Mouse (Mus musculus) midbrain, postnatal 0 days (tissue): ENCODE results near the gene Tent5c. TPM values are rescaled to one million over a fixed set of nuclear protein-coding genes. Genes with fewer than 3 reads are reported as not detected.

Experiments used
- ATAC-seq: fragments of 200-750 bp; cut with Nextera tagmentation; 2 replicates; pipeline ENCODE4 v1.8.0; 2017; ENCODE audit warnings: moderate number of reproducible peaks, mild to moderate bottlenecking, moderate TSS enrichment, moderate library complexity; ENCODE audit not compliant: low FRiP score
- DNase-seq: peaks from one replicate; pipeline ENCODE4 v3.0.0-alpha.2; 2015; ENCODE audit warnings: low spot score
- H3K27ac ChIP-seq: fragments of 300-500 bp; sonication (generic); 2 replicates; pipeline ENCODE4 v1.5.1; 2014; ENCODE audit warnings: low read depth, mild to moderate bottlenecking, low read length, mixed read lengths
- H3K27me3 ChIP-seq: fragments of 300-500 bp; sonication (generic); 2 replicates; pipeline ENCODE4 v1.6.1; 2014; ENCODE audit warnings: low read length, control low read depth, mixed read lengths; ENCODE audit not compliant: insufficient read depth
- H3K36me3 ChIP-seq: fragments of 300-500 bp; sonication (generic); 2 replicates; pipeline ENCODE4 v1.6.1; 2014; ENCODE audit warnings: low read length, control low read depth, mixed read lengths; ENCODE audit not compliant: insufficient read depth
- H3K4me1 ChIP-seq: fragments of 300-500 bp; sonication (generic); 2 replicates; pipeline ENCODE4 v1.6.1; 2014; ENCODE audit warnings: mild to moderate bottlenecking, control low read depth, antibody characterized with exemption, low read length, mixed read lengths; ENCODE audit not compliant: insufficient read depth
- H3K4me2 ChIP-seq: fragments of 300-500 bp; sonication (generic); 2 replicates; pipeline ENCODE4 v1.6.1; 2014; ENCODE audit warnings: low read depth, mild to moderate bottlenecking, low read length, mixed read lengths; ENCODE audit not compliant: poor library complexity, severe bottlenecking
- H3K4me3 ChIP-seq: fragments of 300-500 bp; sonication (generic); 2 replicates; pipeline ENCODE4 v1.5.1; 2014; ENCODE audit warnings: low read depth, mild to moderate bottlenecking, low read length, moderate library complexity
- H3K9ac ChIP-seq: fragments of 300-500 bp; sonication (generic); replicated peaks from 2 replicates; pipeline ENCODE4 v1.6.1; 2014; ENCODE audit warnings: mild to moderate bottlenecking, low read length, moderate library complexity, mixed read lengths; ENCODE audit not compliant: poor library complexity, severe bottlenecking
- H3K9me3 ChIP-seq: fragments of 300-500 bp; sonication (generic); 2 replicates; pipeline ENCODE4 v1.6.1; 2016; ENCODE audit warnings: low read length, control low read depth
- CTCF ChIP-seq: IDR thresholded peaks from 2 replicates; pipeline ENCODE4 v1.5.1; 2016; ENCODE audit warnings: antibody characterized with exemption, mild to moderate bottlenecking
- WGBS: fragments of 180-500 bp; shearing (Covaris S2); extraction: QIAGEN DNeasy Blood & Tissue Kit; methylation state at CpG from one replicate; pipeline ENCODE4 v1.1.7; 2014; 5-methylcytosine and 5-hydroxymethylcytosine counted together
- polyA plus RNA-seq: library from polyadenylated mRNA; unstranded; fragments of >200 nt; fragmentation: Nextera tagmentation; extraction: Ambion mirVana; gene quantifications from 2 replicates; pipeline ENCODE4 v1.2.1, GENCODE M21; 2015
- total RNA-seq: library from RNA; depleted of rRNA; stranded (reverse); fragments of >200 nt; gene quantifications from 2 replicates; pipeline ENCODE4 v1.2.3, GENCODE M21; 2014

The Tent5c gene
- total and polyA plus RNA-seq, 2 experiments from 2014 or later: 0.69 to 1.9 TPM

- WGBS: 87% methylated on average over 4 of the region's 4 CpGs
- H3K4me2 ChIP-seq: no peak overlapping the region
- DNase-seq (no peak), ATAC-seq (no peak)
- no peaks in the 10 kb centered on the region for H3K9me3 ChIP-seq
- H3K27me3 ChIP-seq: no peaks in the 10 kb centered on the region
- TF ChIP-seq CTCF: no peak
- H3K4me1 ChIP-seq: no peaks in the 10 kb centered on the region
- H3K27ac ChIP-seq: no peak overlapping the region
- H3K9ac ChIP-seq: no peak overlapping the region
- H3K4me3 ChIP-seq: no peak overlapping the region
- H3K36me3 ChIP-seq: no peaks in the 10 kb centered on the region
Measured at GRCm38 (mm10) chr3:100507174-100507573, 18.1 kb upstream of the Tent5c start.

GRCm38 (mm10) chr3:100506715-100507114, 17.6 kb upstream of the Tent5c start:
- WGBS: 81% methylated on average over 2 of the region's 2 CpGs
- no peak overlapping the region for H3K27ac ChIP-seq

GRCm38 (mm10) chr3:100503882-100504281, 14.8 kb upstream of the Tent5c start:
- H3K27ac ChIP-seq: no peak overlapping the region
- H3K27me3 ChIP-seq: no peaks in the 10 kb centered on the region
- WGBS: 76% methylated on average over 6 of the region's 6 CpGs
- TF ChIP-seq CTCF: no peak
- DNase-seq: no peak
- no peak overlapping the region for H3K9ac ChIP-seq
- no peak overlapping the region for H3K4me3 ChIP-seq
- no peaks in the 10 kb centered on the region for H3K9me3 ChIP-seq
- no peak for ATAC-seq
- H3K4me2 ChIP-seq: no peak overlapping the region
- H3K4me1 ChIP-seq: no peaks in the 10 kb centered on the region
- H3K36me3 ChIP-seq: no peaks in the 10 kb centered on the region

More at GRCm38 (mm10) chr3:100506715-100507114, 17.6 kb upstream of the Tent5c start:
- Histone ChIP-seq H3K9me3 (no peaks in the 10 kb centered on the region), H3K4me1 (no peaks in the 10 kb centered on the region), H3K4me3 (no peak overlapping the region), H3K36me3 (no peaks in the 10 kb centered on the region), H3K4me2 (no peak overlapping the region), H3K9ac (no peak overlapping the region), H3K27me3 (no peaks in the 10 kb centered on the region)
- no peak for ATAC-seq
- no peak for TF ChIP-seq CTCF
- no peak for DNase-seq

- H3K4me3 ChIP-seq: no peak overlapping the region
- 82% methylated on average over 6 of the region's 6 CpGs for WGBS
- no peaks in the 10 kb centered on the region for H3K4me1 ChIP-seq
- H3K9me3 ChIP-seq: no peaks in the 10 kb centered on the region
- no peak for TF ChIP-seq CTCF
- no peak overlapping the region for H3K4me2 ChIP-seq
- ATAC-seq (no peak), DNase-seq (no peak)
- H3K9ac ChIP-seq: no peak overlapping the region
- no peaks in the 10 kb centered on the region for H3K36me3 ChIP-seq
- H3K27ac ChIP-seq: no peak overlapping the region
- no peaks in the 10 kb centered on the region for H3K27me3 ChIP-seq
Measured at GRCm38 (mm10) chr3:100502516-100502915, 13.4 kb upstream of the Tent5c start.

- Histone ChIP-seq H3K9ac (no peak overlapping the region), H3K27me3 (no peaks in the 10 kb centered on the region), H3K36me3 (no peaks in the 10 kb centered on the region), H3K4me1 (no peaks in the 10 kb centered on the region), H3K4me3 (no peak overlapping the region), H3K27ac (no peak overlapping the region), H3K4me2 (no peak overlapping the region), H3K9me3 (no peaks in the 10 kb centered on the region)
- DNase-seq (no peak), ATAC-seq (no peak)
- no peak for TF ChIP-seq CTCF
Measured at GRCm38 (mm10) chr3:100501899-100502298, 12.8 kb upstream of the Tent5c start.

- TF ChIP-seq CTCF: no peak
- DNase-seq (no peak), ATAC-seq (no peak)
- Histone ChIP-seq H3K9ac (no peak overlapping the region), H3K36me3 (no peaks in the 10 kb centered on the region), H3K9me3 (no peaks in the 10 kb centered on the region), H3K27me3 (no peaks in the 10 kb centered on the region), H3K4me2 (no peak overlapping the region), H3K4me1 (no peaks in the 10 kb centered on the region), H3K27ac (no peak overlapping the region), H3K4me3 (no peak overlapping the region)
- WGBS: 67% methylated on average over 3 of the region's 3 CpGs
Measured at GRCm38 (mm10) chr3:100496081-100496480, 7.0 kb upstream of the Tent5c start.
